Mouse (Mus musculus): ENCODE results near the gene Col6a1. TPM values are rescaled to one million over a fixed set of nuclear protein-coding genes. Genes with fewer than 3 reads are reported as not detected.
"Not testable (repeated sequence)": the region's sequence is repeated elsewhere in the genome, so short reads cannot be mapped to it uniquely, and the experiment has no call there.

Gene Col6a1
- polyA plus RNA-seq, 1 experiment from 2014 or later: 419 TPM

GRCm38 (mm10) chr10:76753640-76754039, 27.7 kb upstream of the Col6a1 start:
- Histone ChIP-seq H3K9ac (ENCODE audit: low read depth, low read length) (no peak overlapping the region), H3K27me3 (replicated peaks; ENCODE audit: control insufficient read depth, insufficient read depth, low read length) (no peaks in the 10 kb centered on the region), H3K27ac (replicated peaks; ENCODE audit: low read depth, low read length) (no peak overlapping the region), H3K4me1 (ENCODE audit: control insufficient read depth, insufficient read depth, low read length) (no peaks in the 10 kb centered on the region), H3K36me3 (ENCODE audit: control insufficient read depth, insufficient read depth, low read length) (no peaks in the 10 kb centered on the region), H3K4me2 (ENCODE audit: low read depth, low read length) (no peak overlapping the region), H3K4me3 (ENCODE audit: low read depth, low read length) (no peak overlapping the region), H3K9me3 (ENCODE audit: control insufficient read depth, low read length) (peaks cover 4% of the 10 kb centered on the region)
- WGBS: 88% methylated on average over 3 of the region's 3 CpGs
- ATAC-seq (ENCODE audit: low read depth): no peak
- no peak for DNase-seq (ENCODE audit: low spot score)

GRCm38 (mm10) chr10:76744267-76744666, 18.3 kb upstream of the Col6a1 start:
- peak; percentile 31 for DNase-seq (ENCODE audit: low spot score)
- WGBS: 57% methylated on average over 11 of the region's 11 CpGs

GRCm38 (mm10) chr10:76736764-76737163, 10.8 kb upstream of the Col6a1 start:
- Histone ChIP-seq H3K9me3 (ENCODE audit: control insufficient read depth, low read length) (no peaks in the 10 kb centered on the region; the same call in 1 of the 2 replicates), H3K27me3 (replicated peaks; ENCODE audit: control insufficient read depth, insufficient read depth, low read length) (no peaks in the 10 kb centered on the region), H3K27ac (replicated peaks; ENCODE audit: low read depth, low read length) (no peak overlapping the region), H3K36me3 (ENCODE audit: control insufficient read depth, insufficient read depth, low read length) (no peaks in the 10 kb centered on the region), H3K4me3 (ENCODE audit: low read depth, low read length) (no peak overlapping the region), H3K4me2 (ENCODE audit: low read depth, low read length) (no peak overlapping the region), H3K9ac (ENCODE audit: low read depth, low read length) (no peak overlapping the region), H3K4me1 (ENCODE audit: control insufficient read depth, insufficient read depth, low read length) (peaks cover 27% of the 10 kb centered on the region)
- ATAC-seq (ENCODE audit: low read depth) (no peak), DNase-seq (ENCODE audit: low spot score) (no peak)
- WGBS: 64% methylated on average over 8 of the region's 8 CpGs

More at GRCm38 (mm10) chr10:76744267-76744666, 18.3 kb upstream of the Col6a1 start:
- not testable (repeated sequence) for H3K36me3 ChIP-seq (ENCODE audit: control insufficient read depth, insufficient read depth, low read length); H3K4me2 ChIP-seq (ENCODE audit: low read depth, low read length); H3K27me3 ChIP-seq (replicated peaks; ENCODE audit: control insufficient read depth, insufficient read depth, low read length); H3K4me3 ChIP-seq (ENCODE audit: low read depth, low read length); H3K4me1 ChIP-seq (ENCODE audit: control insufficient read depth, insufficient read depth, low read length); H3K27ac ChIP-seq (replicated peaks; ENCODE audit: low read depth, low read length); H3K9ac ChIP-seq (ENCODE audit: low read depth, low read length); ATAC-seq (ENCODE audit: low read depth)
- peaks cover 11% of the 10 kb centered on the region for H3K9me3 ChIP-seq (ENCODE audit: control insufficient read depth, low read length)

- Histone ChIP-seq H3K36me3 (ENCODE audit: control insufficient read depth, insufficient read depth, low read length) (no peaks in the 10 kb centered on the region), H3K4me3 (ENCODE audit: low read depth, low read length) (no peak overlapping the region), H3K4me2 (ENCODE audit: low read depth, low read length) (no peak overlapping the region), H3K27me3 (replicated peaks; ENCODE audit: control insufficient read depth, insufficient read depth, low read length) (no peaks in the 10 kb centered on the region), H3K9me3 (ENCODE audit: control insufficient read depth, low read length) (no peaks in the 10 kb centered on the region), H3K9ac (ENCODE audit: low read depth, low read length) (no peak overlapping the region), H3K4me1 (ENCODE audit: control insufficient read depth, insufficient read depth, low read length) (peaks cover 44% of the 10 kb centered on the region), H3K27ac (replicated peaks; ENCODE audit: low read depth, low read length) (0 out of 2 replicates have a peak overlapping the region, but pooled peaks have one; percentile 1)
- no peak for ATAC-seq (ENCODE audit: low read depth)
- 6% methylated on average over 4 of the region's 4 CpGs for WGBS
- DNase-seq (ENCODE audit: low spot score): peak; percentile 86
Measured at GRCm38 (mm10) chr10:76734979-76735378, 9.0 kb upstream of the Col6a1 start.

GRCm38 (mm10) chr10:76733677-76734068, 7.7 kb upstream of the Col6a1 start:
- Histone ChIP-seq H3K4me1 (ENCODE audit: control insufficient read depth, insufficient read depth, low read length) (peaks cover 52% of the 10 kb centered on the region), H3K36me3 (ENCODE audit: control insufficient read depth, insufficient read depth, low read length) (no peaks in the 10 kb centered on the region), H3K27me3 (replicated peaks; ENCODE audit: control insufficient read depth, insufficient read depth, low read length) (no peaks in the 10 kb centered on the region), H3K4me2 (ENCODE audit: low read depth, low read length) (peak overlapping the region; percentile 47), H3K4me3 (ENCODE audit: low read depth, low read length) (peak overlapping the region; percentile 8), H3K9me3 (ENCODE audit: control insufficient read depth, low read length) (no peaks in the 10 kb centered on the region), H3K27ac (replicated peaks; ENCODE audit: low read depth, low read length) (peak overlapping the region; percentile 94), H3K9ac (ENCODE audit: low read depth, low read length) (peak overlapping the region; percentile 51)
- ATAC-seq (ENCODE audit: low read depth): no peak
- DNase-seq (ENCODE audit: low spot score): no peak
- WGBS: 48% methylated on average over 3 of the region's 3 CpGs

GRCm38 (mm10) chr10:76732881-76733676, 7.1 kb upstream of the Col6a1 start:
- H3K9me3 ChIP-seq (ENCODE audit: control insufficient read depth, low read length): no peaks in the 10 kb centered on the region
- H3K36me3 ChIP-seq (ENCODE audit: control insufficient read depth, insufficient read depth, low read length): no peaks in the 10 kb centered on the region
- H3K4me1 ChIP-seq (ENCODE audit: control insufficient read depth, insufficient read depth, low read length): peaks cover 52% of the 10 kb centered on the region
- H3K27ac ChIP-seq (replicated peaks; ENCODE audit: low read depth, low read length): peak overlapping the region; percentile 94
- 6% methylated on average over 17 of the region's 17 CpGs for WGBS
- H3K9ac ChIP-seq (ENCODE audit: low read depth, low read length): peak overlapping the region; percentile 51
- H3K27me3 ChIP-seq (replicated peaks; ENCODE audit: control insufficient read depth, insufficient read depth, low read length): no peaks in the 10 kb centered on the region
- peak overlapping the region; percentile 8 for H3K4me3 ChIP-seq (ENCODE audit: low read depth, low read length)
- ATAC-seq (ENCODE audit: low read depth) (peak; percentile 89), DNase-seq (ENCODE audit: low spot score) (peak; percentile 95)
- peak overlapping the region; percentile 47 for H3K4me2 ChIP-seq (ENCODE audit: low read depth, low read length)

- peak overlapping the region; percentile 47 for H3K4me2 ChIP-seq (ENCODE audit: low read depth, low read length)
- H3K9me3 ChIP-seq (ENCODE audit: control insufficient read depth, low read length): no peaks in the 10 kb centered on the region
- H3K4me1 ChIP-seq (ENCODE audit: control insufficient read depth, insufficient read depth, low read length): peaks cover 52% of the 10 kb centered on the region
- ATAC-seq (ENCODE audit: low read depth) (no peak), DNase-seq (ENCODE audit: low spot score) (no peak)
- H3K36me3 ChIP-seq (ENCODE audit: control insufficient read depth, insufficient read depth, low read length): no peaks in the 10 kb centered on the region
- H3K27me3 ChIP-seq (replicated peaks; ENCODE audit: control insufficient read depth, insufficient read depth, low read length): no peaks in the 10 kb centered on the region
- WGBS: 49% methylated on average over 6 of the region's 6 CpGs
- peak overlapping the region; percentile 94 for H3K27ac ChIP-seq (replicated peaks; ENCODE audit: low read depth, low read length)
- 0 out of 2 replicates have a peak overlapping the region, but pooled peaks have one; percentile 2 for H3K9ac ChIP-seq (ENCODE audit: low read depth, low read length)
- H3K4me3 ChIP-seq (ENCODE audit: low read depth, low read length): no peak overlapping the region
Measured at GRCm38 (mm10) chr10:76732391-76732790, 6.4 kb upstream of the Col6a1 start.

GRCm38 (mm10) chr10:76731621-76732239, 5.8 kb upstream of the Col6a1 start:
- Histone ChIP-seq H3K9me3 (ENCODE audit: control insufficient read depth, low read length) (no peaks in the 10 kb centered on the region), H3K27ac (replicated peaks; ENCODE audit: low read depth, low read length) (peak overlapping the region; percentile 94), H3K27me3 (replicated peaks; ENCODE audit: control insufficient read depth, insufficient read depth, low read length) (no peaks in the 10 kb centered on the region), H3K4me1 (ENCODE audit: control insufficient read depth, insufficient read depth, low read length) (peaks cover 52% of the 10 kb centered on the region), H3K36me3 (ENCODE audit: control insufficient read depth, insufficient read depth, low read length) (no peaks in the 10 kb centered on the region), H3K4me2 (ENCODE audit: low read depth, low read length) (peak overlapping the region; percentile 5), H3K9ac (ENCODE audit: low read depth, low read length) (no peak overlapping the region), H3K4me3 (ENCODE audit: low read depth, low read length) (no peak overlapping the region)
- no peak for ATAC-seq (ENCODE audit: low read depth)
- DNase-seq (ENCODE audit: low spot score): peak; percentile 51
- WGBS: 42% methylated on average over 20 of the region's 20 CpGs
